ENCODE assay signal across 13 mouse cellular contexts in genomic region chr11:107103224-107103589, GRCm38 (mm10). TPM values are rescaled to one million over a fixed set of nuclear protein-coding genes. Genes with fewer than 3 reads are reported as not detected.
DNase-seq lines count a peak whose midpoint lies in the region; ATAC-seq and TF ChIP-seq lines count a peak whose summit lies in the region.
"Had no signal": no experiment of that assay in that cellular context is flagged by ENCODE, and none has a peak within 500 bp of the region (broad histone marks: within the 10 kb centered on the region; RNA-seq: fewer than 3 reads in every experiment).

No protein-coding gene starts in this region.

- H3K9me3 ChIP-seq in heart, embryonic 15.5 days (replicated peaks) = no peaks in the 10 kb centered on the region
- no peaks in the 10 kb centered on the region for H3K9me3 ChIP-seq in intestine, embryonic 15.5 days
- no peaks in the 10 kb centered on the region for H3K9me3 ChIP-seq in stomach, postnatal 0 days (ENCODE audit: control insufficient read depth, low read length)
- H3K9me3 ChIP-seq: hindbrain, embryonic 10.5 days; neural tube, embryonic 15.5 days had no signal

- no peaks in the 10 kb centered on the region for H3K27me3 ChIP-seq in heart, embryonic 15.5 days
- H3K27me3 ChIP-seq in spleen, adult 2 months (ENCODE audit: control insufficient read depth, insufficient read depth, low read length) = no peaks in the 10 kb centered on the region
- H3K27me3 ChIP-seq in intestine, embryonic 15.5 days (replicated peaks) = no peaks in the 10 kb centered on the region
- H3K27me3 ChIP-seq in stomach, postnatal 0 days (ENCODE audit: control insufficient read depth, insufficient read depth, low read length) = no peaks in the 10 kb centered on the region
- H3K27me3 ChIP-seq: neural tube, embryonic 15.5 days had no signal

- WGBS in heart, embryonic 15.5 days = 40% methylated on average over 2 of the region's 2 CpGs
- 30% methylated on average over 2 of the region's 2 CpGs for whole genome bisulfite sequencing in spleen, adult 2 months
- 41% methylated on average over 2 of the region's 2 CpGs for WGBS in intestine, embryonic 15.5 days
- WGBS in stomach, postnatal 0 days = 14% methylated on average over 2 of the region's 2 CpGs

- no peak for DNase-seq in heart, adult 9 months (ENCODE audit: low spot score in 2 of 2)
- no peak for DNase-seq in spleen, adult 2 months (ENCODE audit: low read depth in 1 of 2, low spot score in 2 of 2)
- DNase-seq in spleen, adult 12 weeks (ENCODE audit: low spot score) = no peak
- DNase-seq in stomach, postnatal 0 days (ENCODE audit: low spot score) = no peak
- no peak for DNase-seq in layer of hippocampus, postnatal 10 days (ENCODE audit: low spot score in 2 of 2)
- no peak for DNase-seq in right cerebral cortex, adult 18-20 months
- DNase-seq: adrenal gland, postnatal 14 days had no signal

- ATAC-seq in heart, embryonic 15.5 days (replicated peaks; ENCODE audit: insufficient number of reproducible peaks, insufficient read depth, low FRiP score, low read depth) = no peak
- peak; percentile 39; the same call in 1 of the 2 replicates for ATAC-seq in intestine, embryonic 15.5 days
- ATAC-seq in stomach, postnatal 0 days (ENCODE audit: low FRiP score, low TSS enrichment) = peak; percentile 76
- ATAC-seq: forebrain, embryonic 14.5 days had no signal

- H3K4me2 ChIP-seq in heart, embryonic 15.5 days = no peak overlapping the region
- no peak overlapping the region for H3K4me2 ChIP-seq in intestine, embryonic 15.5 days (replicated peaks)
- H3K4me2 ChIP-seq in stomach, postnatal 0 days (replicated peaks; ENCODE audit: low read depth) = no peak overlapping the region
- H3K4me2 ChIP-seq: neural tube, embryonic 15.5 days had no signal

- TF ChIP-seq EP300 in stomach, postnatal 0 days (optimal IDR thresholded peaks at IDR 0.05) = no peak

- H3K27ac ChIP-seq in heart, embryonic 15.5 days = peak overlapping the region; percentile 54
- peak overlapping the region; percentile 95 for H3K27ac ChIP-seq in spleen, adult 2 months (ENCODE audit: insufficient read depth, low read length)
- no peak overlapping the region for H3K27ac ChIP-seq in intestine, embryonic 15.5 days
- peak overlapping the region; percentile 82 for H3K27ac ChIP-seq in stomach, postnatal 0 days (replicated peaks)
- H3K27ac ChIP-seq: hindbrain, embryonic 10.5 days; kidney, postnatal 0 days; neural tube, embryonic 15.5 days had no signal

- H3K4me3 ChIP-seq in heart, embryonic 15.5 days = no peak overlapping the region
- H3K4me3 ChIP-seq in spleen, adult 2 months (ENCODE audit: extremely low read depth, insufficient read depth, insufficient read length) = no peak overlapping the region
- H3K4me3 ChIP-seq in intestine, embryonic 15.5 days (replicated peaks) = no peak overlapping the region
- H3K4me3 ChIP-seq in stomach, postnatal 0 days (ENCODE audit: low read depth, low read length) = no peak overlapping the region
- H3K4me3 ChIP-seq: hindbrain, embryonic 10.5 days; neural tube, embryonic 15.5 days had no signal

- no peak for TF ChIP-seq POLR2A in spleen, adult 2 months (IDR thresholded peaks at IDR 0.05; ENCODE audit: low read depth, low read length)

- peaks cover 9% of the 10 kb centered on the region; the same call in 1 of the 2 replicates for H3K36me3 ChIP-seq in heart, embryonic 15.5 days
- H3K36me3 ChIP-seq in spleen, adult 2 months (ENCODE audit: control insufficient read depth, insufficient read depth, low read length) = peaks cover 7% of the 10 kb centered on the region
- H3K36me3 ChIP-seq in intestine, embryonic 15.5 days = 0 out of 2 replicates have a peak, but pooled peaks cover 2% of the 10 kb centered on the region
- H3K36me3 ChIP-seq in stomach, postnatal 0 days (ENCODE audit: control insufficient read depth, insufficient read depth, low read length) = no peaks in the 10 kb centered on the region; the same call in 1 of the 2 replicates

- peaks cover 48% of the 10 kb centered on the region for H3K4me1 ChIP-seq in heart, embryonic 15.5 days (replicated peaks)
- H3K4me1 ChIP-seq in spleen, adult 2 months (ENCODE audit: control insufficient read depth, insufficient read depth, insufficient read length) = peaks cover 30% of the 10 kb centered on the region
- H3K4me1 ChIP-seq in intestine, embryonic 15.5 days (replicated peaks) = peaks cover 17% of the 10 kb centered on the region; the same call in 1 of the 2 replicates
- 0 out of 2 replicates have a peak, but pooled peaks cover 4% of the 10 kb centered on the region for H3K4me1 ChIP-seq in stomach, postnatal 0 days (replicated peaks; ENCODE audit: control insufficient read depth, insufficient read depth)

- no peak for TF ChIP-seq CTCF in spleen, adult 2 months (IDR thresholded peaks at IDR 0.05; ENCODE audit: extremely low read depth, insufficient read depth, insufficient read length, insufficient replicate concordance)
- no peak for TF ChIP-seq CTCF in stomach, postnatal 0 days (IDR thresholded peaks at IDR 0.05; ENCODE audit: low read depth)

- H3K9ac ChIP-seq in heart, embryonic 15.5 days = no peak overlapping the region
- H3K9ac ChIP-seq in intestine, embryonic 15.5 days = no peak overlapping the region
- peak overlapping the region; percentile 27; the same call in 1 of the 2 replicates for H3K9ac ChIP-seq in stomach, postnatal 0 days (ENCODE audit: low read length)
- H3K9ac ChIP-seq: neural tube, embryonic 15.5 days had no signal

RNA-seq across cellular contexts. Expression of gene Bptf, which starts 28.7 kb away (rescaled TPM):
- polyA plus RNA-seq in heart, embryonic 15.5 days (2015; fragmentation: Nextera tagmentation; extraction: Ambion mirVana) = 16.1 and 18.9 TPM in 2 replicates
- 26.5 and 27.3 TPM in 2 replicates for polyA plus RNA-seq in spleen, adult 2 months (2012; rRNA removed)
- polyA plus RNA-seq in intestine, embryonic 15.5 days (2015; fragmentation: Nextera tagmentation; extraction: Ambion mirVana) = 21.6 and 26.4 TPM in 2 replicates
- polyA plus RNA-seq in stomach, postnatal 0 days (2015; fragmentation: Nextera tagmentation; extraction: Ambion mirVana) = 11.8 and 13.8 TPM in 2 replicates
- 10 to 100 TPM; 66.8 to 68.4 TPM for total RNA-seq in layer of hippocampus, postnatal 10 days (2021)
